Mouse (Mus musculus): ENCODE measurements around the gene Ranbp1.
"Not testable (repeated sequence)": the region's sequence is repeated elsewhere in the genome, so short reads cannot be mapped to it uniquely, and the experiment has no call there.

- not testable (repeated sequence) for TF ChIP-seq CTCF (IDR thresholded peaks at IDR 0.05; ENCODE audit: extremely low read depth, insufficient read depth, insufficient read length, insufficient replicate concordance); POLR2A (IDR thresholded peaks at IDR 0.05; ENCODE audit: low read depth, low read length)
Measured at GRCm38 (mm10) chr16:18195561-18195960, 53.0 kb downstream of the Ranbp1 start.

Data from spleen, adult 2 months (tissue).